Mouse (Mus musculus): ENCODE measurements around the gene Zfp526.

Gene Zfp526

DNA sequence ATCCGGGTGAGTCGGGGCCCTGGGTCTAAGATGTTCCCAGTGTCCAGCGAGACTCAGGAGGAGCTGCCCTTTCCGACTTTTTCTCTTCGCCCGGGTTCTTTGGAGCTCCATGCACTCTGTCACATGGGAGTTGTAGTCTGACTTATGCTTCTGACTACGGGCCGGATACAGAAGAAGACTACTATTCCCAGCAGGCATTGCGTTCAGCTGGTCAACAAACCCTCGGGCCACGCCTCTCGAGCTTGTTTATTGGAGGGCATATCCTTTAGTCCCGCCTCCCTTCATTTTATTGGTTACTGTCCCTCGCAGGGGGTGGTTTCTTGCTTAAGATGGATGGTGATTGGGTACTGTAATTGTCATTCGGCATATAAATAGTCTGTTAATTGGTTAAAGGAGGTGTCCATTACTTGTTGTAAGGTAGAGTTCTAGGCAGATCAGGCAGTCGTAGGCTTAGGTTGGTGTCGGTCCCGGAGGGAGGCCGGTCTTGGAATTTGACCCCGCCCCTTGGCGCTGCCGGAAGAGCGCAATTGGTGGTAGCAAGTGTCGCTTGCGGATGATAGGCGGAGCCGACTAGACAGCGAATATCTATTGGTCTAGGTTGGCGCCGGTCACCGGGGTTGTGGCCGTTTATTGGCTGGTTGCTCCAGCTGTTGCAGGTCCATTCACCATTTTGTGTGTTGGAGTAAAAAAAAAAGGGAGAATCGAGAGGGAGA lies 46.7 kb downstream of the Zfp526 start:
- peak; percentile 100 for DNase-seq (ENCODE audit: low spot score)

DNA sequence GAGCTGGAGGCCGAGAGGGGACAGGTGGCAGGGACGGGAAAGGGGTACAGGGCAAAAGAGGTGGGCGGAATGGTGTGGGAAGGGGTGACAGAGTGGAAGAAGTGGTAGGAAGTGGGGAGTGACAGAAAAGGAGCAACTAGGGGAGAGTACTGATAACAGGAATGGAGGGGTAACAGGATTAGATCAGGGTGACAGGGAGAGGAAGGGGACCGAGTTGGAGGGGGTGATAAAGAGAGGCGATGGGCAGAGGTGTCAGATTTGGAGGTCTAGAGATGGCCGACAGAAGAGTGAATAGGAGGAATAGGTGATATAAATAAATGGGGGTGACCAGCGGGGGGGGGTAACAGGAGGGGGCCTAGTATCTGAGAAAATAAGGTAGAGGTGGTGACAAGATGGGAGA lies 47.4 kb downstream of the Zfp526 start:
- no peak for DNase-seq (ENCODE audit: low spot score)

DNA sequence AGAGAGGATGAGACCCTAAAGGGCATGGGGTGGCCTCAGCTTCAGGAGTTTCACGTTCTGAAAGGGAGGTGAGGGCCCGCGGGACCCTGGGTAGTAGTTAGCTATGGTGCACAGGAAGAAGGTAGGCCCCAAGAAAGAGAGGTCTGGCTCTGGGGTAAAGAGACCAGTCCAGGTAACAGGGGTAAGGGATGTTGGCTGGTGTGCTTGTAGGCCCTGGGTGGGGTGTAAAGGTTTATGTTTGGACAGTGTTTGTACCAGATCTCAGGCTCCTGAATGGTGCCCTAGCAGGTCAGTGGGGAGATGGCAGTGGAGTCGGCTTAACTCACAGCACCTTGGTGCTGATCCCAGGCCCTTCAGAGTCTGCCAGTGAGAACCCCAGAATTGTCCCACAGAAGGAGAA lies 47.8 kb downstream of the Zfp526 start:
- no peak for DNase-seq (ENCODE audit: low spot score)

DNA sequence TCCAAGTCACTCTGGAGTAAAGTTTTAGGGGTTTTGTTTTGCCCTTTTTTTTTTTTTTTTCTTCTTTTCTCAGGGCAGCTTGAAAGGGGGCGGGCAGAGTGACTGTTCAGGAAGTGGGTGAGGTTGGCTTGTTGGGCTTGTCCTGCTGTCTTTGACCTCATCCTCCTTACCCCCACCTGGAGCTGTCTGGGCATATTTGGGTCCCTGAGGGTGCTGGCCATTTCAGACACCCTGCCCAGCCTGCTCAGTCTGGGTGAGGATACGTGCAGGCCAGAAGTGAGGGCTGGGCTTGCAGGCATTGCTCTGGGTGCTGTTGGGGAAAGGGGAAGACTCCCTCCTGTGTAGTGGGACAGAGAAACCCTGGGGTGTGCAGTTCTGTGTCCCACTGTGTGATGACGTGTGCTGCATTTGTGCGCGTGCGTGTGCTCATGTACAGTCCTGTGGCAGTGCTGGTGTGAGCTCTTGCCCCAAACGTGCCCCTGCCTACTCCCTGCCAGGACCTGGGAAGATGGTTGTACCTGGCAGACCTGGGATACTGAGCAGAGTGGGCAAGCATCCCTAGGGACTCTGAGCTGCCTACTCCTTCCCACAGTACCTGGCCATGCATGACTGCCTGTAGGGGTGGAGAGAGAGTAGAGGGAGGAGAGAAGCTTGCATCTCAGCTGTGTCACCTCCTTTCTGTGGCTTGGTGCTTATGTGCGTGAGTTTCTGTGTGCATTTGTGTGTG lies 48.5 kb downstream of the Zfp526 start:
- no peak for DNase-seq (ENCODE audit: low spot score)

DNA sequence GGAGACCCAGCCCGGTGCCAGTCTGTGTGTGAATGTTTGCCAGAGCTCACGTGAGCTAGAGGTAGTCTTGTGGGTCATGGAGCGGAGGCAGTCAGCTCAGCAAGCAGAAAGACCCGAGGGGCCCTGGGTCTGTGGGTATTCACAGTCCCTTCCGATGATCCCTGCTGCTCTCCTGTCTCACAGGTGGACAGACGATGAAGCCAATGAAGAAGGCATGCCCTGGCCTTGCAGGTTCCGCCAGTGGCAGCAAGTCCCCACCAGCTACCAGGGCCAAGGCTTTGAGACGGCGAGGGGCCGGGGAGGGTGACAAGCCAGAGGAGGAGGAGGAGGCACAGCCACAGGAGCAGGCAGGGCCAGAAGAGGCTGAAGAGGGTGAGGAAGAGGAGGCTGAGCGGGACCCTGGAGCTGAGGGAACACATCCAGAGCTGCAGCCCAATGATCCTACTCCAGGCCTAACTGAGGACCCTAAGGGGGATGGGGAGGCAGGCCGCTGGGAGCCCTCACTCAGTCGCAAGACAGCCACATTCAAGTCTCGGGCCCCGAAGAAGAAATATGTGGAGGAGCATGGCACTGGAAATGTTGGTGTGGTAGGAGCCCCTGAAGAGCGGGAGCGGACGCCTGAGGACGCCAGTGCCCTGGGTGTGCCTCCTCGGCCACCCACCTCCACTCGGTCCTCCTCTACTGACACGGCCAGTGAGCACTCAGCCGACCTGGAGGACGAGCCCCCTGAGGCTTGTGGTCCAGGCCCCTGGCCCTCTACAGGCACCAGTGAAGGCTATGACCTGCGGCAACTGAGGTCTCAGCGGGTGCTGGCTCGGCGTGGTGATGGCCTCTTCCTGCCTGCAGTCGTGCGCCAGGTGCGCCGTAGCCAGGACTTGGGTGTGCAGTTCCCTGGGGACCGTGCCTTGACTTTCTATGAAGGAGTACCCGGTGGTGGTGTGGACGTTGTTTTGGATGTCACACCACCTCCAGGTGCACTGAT lies 49.7 kb downstream of the Zfp526 start:
- no peak for DNase-seq (ENCODE audit: low spot score)

DNA sequence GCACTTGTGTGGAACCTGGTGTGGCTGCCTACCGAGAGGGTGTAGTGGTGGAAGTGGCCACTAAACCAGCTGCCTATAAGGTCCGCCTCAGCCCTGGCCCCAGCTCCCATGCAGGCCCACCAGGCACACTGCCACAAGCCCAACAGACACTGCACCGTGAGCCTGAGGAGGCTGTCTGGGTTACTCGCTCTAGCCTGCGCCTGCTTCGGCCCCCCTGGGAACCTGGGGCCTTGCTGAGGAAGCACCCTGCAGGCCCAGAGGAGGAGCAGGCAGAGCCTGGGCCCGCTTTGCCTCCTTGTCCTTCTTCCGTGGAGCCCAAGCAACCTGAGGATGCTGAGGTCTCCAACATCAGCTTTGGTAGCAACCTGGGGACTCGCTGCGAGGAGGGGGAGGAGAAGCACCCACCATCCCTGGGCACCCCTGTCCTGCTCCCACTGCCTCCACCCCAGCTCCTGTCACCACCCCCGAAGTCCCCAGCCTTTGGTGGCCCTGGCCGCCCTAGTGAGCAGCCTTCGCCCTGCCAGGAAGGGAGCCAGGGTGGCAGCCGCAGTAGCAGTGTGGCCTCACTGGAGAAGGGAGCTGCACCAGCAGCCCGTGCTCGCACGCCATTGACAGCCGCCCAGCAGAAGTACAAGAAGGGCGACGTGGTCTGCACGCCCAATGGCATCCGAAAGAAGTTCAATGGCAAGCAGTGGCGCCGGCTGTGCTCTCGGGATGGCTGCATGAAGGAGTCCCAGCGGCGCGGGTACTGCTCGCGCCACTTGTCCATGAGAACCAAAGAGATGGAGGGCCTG lies 50.6 kb downstream of the Zfp526 start:
- DNase-seq (ENCODE audit: low spot score), result no peak

DNA sequence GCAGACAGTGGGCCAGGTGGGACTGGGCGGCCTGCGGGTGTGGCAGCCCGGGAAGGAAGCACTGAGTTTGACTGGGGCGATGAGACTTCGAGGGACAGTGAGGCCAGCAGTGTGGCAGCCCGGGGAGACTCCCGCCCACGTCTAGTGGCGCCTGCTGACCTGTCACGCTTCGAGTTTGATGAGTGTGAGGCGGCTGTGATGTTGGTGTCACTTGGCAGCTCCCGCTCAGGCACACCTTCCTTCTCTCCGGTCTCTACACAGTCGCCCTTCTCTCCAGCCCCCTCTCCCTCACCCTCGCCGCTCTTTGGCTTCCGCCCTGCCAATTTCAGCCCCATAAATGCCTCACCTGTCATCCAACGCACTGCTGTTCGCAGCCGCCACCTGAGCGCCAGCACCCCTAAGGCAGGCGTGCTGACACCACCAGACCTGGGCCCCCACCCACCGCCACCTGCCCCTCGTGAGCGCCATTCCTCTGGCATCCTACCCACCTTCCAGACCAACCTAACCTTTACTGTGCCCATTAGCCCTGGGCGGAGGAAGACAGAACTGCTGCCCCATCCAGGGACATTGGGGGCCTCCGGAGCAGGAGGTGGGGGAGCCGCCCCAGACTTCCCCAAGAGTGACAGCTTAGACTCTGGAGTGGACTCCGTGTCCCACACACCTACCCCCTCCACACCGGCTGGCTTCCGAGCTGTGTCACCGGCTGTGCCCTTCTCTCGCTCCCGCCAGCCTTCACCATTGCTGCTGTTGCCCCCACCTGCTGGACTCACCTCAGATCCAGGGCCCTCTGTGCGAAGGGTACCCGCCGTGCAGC lies 51.4 kb downstream of the Zfp526 start:
- DNase-seq (ENCODE audit: low spot score), result no peak

DNA sequence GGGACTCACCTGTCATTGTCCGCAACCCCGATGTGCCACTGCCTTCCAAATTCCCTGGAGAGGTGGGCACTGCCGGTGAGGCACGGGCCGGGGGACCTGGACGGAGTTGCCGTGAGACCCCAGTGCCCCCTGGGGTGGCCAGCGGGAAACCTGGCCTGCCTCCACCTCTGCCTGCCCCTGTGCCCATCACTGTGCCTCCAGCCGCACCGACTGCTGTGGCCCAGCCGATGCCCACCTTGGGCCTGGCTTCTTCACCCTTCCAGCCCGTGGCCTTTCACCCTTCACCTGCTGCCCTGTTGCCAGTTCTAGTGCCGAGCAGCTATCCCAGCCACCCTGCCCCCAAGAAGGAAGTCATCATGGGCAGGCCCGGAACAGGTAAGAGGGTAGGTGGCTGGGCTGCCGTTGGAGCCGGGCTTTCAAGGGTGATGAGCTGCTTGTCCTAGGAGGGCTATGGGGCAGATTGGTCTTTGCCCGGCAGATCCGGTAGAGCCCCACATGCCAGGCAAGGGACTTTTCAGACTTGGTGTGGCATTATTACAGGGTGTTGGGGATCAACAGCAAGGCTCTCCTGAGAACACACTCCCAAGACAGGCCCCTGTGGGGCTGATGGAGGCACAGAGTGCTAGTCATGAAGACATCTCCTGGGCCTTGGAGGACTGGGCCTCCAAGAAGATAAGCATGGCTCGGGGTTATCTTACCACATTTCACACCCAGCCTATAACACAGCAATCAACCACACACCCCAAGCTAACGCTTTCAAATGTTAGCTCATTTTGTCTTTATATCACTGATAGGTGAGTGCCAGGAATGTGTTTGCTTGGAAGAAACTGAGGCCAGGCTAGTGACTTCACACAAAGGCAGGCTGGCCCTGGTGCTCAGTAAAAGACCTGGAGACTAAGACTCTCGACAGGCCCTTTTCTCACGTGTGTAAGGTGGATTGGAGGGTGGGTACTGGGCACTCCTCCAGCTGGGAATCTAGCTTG lies 52.3 kb downstream of the Zfp526 start:
- DNase-seq (ENCODE audit: low spot score), result no peak

DNA sequence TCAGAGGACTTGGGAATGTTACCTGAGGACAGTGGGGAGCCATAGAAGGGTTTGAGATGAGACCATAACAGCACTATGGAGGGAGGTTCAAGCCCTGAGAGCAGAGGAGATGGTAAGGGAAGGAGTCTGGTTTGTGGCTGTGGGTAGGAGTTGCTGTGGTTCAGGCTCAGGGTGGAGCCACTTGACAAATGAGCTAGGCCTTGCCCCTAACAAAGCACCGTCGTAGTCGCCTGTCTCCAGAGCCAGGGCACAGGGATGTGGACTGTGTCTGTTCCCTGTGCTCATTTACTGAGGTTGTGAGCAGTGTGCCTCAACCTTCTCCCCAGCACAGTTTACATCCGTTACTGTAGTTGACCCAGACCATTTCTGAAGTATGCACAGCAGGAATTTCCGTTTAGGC lies 53.3 kb downstream of the Zfp526 start:
- no peak for DNase-seq (ENCODE audit: low spot score)

DNA sequence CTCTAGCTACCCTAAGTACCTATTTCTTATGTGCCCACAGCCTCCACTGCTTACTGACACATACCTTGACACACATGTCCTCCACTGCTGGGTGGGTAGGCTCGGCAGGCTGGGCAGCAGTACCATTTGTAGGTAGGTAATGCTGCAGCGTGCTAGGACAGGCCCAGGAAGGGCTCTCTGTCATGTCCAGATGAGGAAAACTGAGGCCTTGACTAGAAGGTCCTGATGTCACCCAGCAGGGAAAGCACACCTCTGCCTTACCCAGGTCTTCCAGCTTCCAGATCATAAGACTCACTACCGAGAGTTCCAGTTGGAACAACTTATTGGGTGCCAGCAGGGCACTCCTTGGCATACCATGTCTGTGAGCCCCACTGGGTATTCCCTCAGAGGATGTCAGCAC lies 53.8 kb downstream of the Zfp526 start:
- no peak for DNase-seq (ENCODE audit: low spot score)

DNA sequence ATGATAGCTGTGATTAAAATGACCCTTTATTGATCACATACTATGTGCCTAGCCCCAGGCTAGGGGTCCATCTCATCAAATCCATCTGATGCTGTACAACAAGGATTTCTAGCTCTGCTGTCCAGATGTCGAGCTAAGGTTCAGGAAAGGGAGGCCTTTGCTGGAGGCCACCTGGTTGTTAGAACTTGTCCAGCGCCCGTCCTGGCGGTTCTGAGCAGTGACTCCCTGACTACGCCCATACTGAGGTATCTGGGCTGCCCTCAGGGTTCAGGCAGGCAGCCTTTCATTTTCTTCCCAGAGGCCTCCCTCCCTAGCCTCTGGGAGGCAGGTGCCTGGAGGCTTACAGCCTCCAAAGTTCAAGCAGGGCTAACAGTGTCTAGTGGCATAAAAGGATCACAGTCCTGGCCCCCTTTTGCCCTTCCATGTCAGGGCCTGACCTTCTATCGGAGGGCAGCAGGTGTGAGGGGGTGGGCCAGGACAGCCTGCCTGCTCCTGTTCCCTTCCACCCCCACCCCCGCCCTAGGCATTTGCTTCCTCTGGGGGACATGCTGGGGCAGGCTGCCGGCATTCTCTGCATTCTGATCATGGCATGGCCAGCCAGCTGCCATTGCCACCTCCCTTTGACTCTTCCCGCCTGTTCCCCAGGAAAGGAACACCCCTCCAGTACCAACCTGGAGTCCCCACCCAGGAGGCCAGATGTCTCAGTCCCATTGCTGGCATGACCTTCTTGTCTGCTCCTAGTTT lies 54.5 kb downstream of the Zfp526 start:
- DNase-seq (ENCODE audit: low spot score), result no peak

All from lung, postnatal 25 days (tissue).